Comparison of ENCODE assay signal across 18 mouse cellular contexts in genomic region chr9:72493465-72493864, GRCm38 (mm10). TPM values are rescaled to one million over a fixed set of nuclear protein-coding genes. Genes with fewer than 3 reads are reported as not detected.
DNase-seq lines count a peak whose midpoint lies in the region; ATAC-seq lines count a peak whose summit lies in the region.
"Had no signal": no experiment of that assay in that cellular context is flagged by ENCODE, and none has a peak within 500 bp of the region (broad histone marks: within the 10 kb centered on the region; RNA-seq: fewer than 3 reads in every experiment).

No protein-coding gene starts in this region.

- peak; percentile 37 for DNase-seq in lung, postnatal 36 days
- no peak for DNase-seq in lung, postnatal 10 days
- DNase-seq in T-cell, adult 2 months (ENCODE audit: low spot score) = peak; percentile 71
- DNase-seq in naive thymus-derived CD4-positive, alpha-beta T cell, adult 2 months (ENCODE audit: low read depth) = peak; percentile 76
- peak; percentile 27 to 52 for DNase-seq in thymus, postnatal 36 days
- no peak for DNase-seq in cerebellum, adult 11 months
- DNase-seq in gastrocnemius, postnatal 10 days = no peak
- DNase-seq: adrenal gland, adult 2 months; cerebellum, adult 18-20 months; embryo, embryonic 11 days; heart, postnatal 36 days; kidney, adult 18-20 months; kidney, postnatal 14 days; lung, adult 18-20 months had no signal

- no peak for ATAC-seq in erythroblast, adult 5-6 weeks (replicated peaks; ENCODE audit: low FRiP score, poor library complexity, severe bottlenecking)
- ATAC-seq: forebrain, embryonic 16.5 days; hindbrain, embryonic 16.5 days; Patski had no signal

RNA-seq across cellular contexts. Expression of gene Tex9, which starts 1.5 kb away (rescaled TPM):
- total RNA-seq in erythroblast, adult 5-6 weeks (2015; ENCODE audit: low replicate concordance) = 1.7 and 6.5 TPM in 2 replicates
- 8.9 and 10.8 TPM in 2 replicates for total RNA-seq in erythroblast, adult 5-6 weeks (2017; ENCODE audit: low replicate concordance)
- total RNA-seq in gastrocnemius, postnatal 10 days (2021) = 1 to 10 TPM; 2.4 to 3.2 TPM

RNA-seq across cellular contexts. Expression of gene Rfx7, which starts 38.6 kb away (rescaled TPM):
- total RNA-seq in erythroblast, adult 5-6 weeks (2015; ENCODE audit: low replicate concordance) = 12.9 and 24.7 TPM in 2 replicates
- total RNA-seq in erythroblast, adult 5-6 weeks (2017; ENCODE audit: low replicate concordance) = 4.2 and 5.4 TPM in 2 replicates
- 10 to 100 TPM; 30.2 to 30.4 TPM for total RNA-seq in gastrocnemius, postnatal 10 days (2021)

RNA-seq across cellular contexts. Expression of gene Mns1, which starts 55.7 kb away (rescaled TPM):
- 31.7 and 53.5 TPM in 2 replicates for total RNA-seq in erythroblast, adult 5-6 weeks (2015; ENCODE audit: low replicate concordance)
- 27.5 and 55.0 TPM in 2 replicates for total RNA-seq in erythroblast, adult 5-6 weeks (2017; ENCODE audit: low replicate concordance)
- total RNA-seq in gastrocnemius, postnatal 10 days (2021) = 1 to 10 TPM; 1.1 to 1.7 TPM

Comparison
In these comparisons a context has a peak if more than half of its experiments do, and no peak if none do; other contexts are left out.
1. DNase-seq: peak in lung, postnatal 36 days (single experiment), T-cell, adult 2 months (single experiment), naive thymus-derived CD4-positive, alpha-beta T cell, adult 2 months (single experiment) and thymus, postnatal 36 days (2 of 2); none in lung, postnatal 10 days (single experiment), cerebellum, adult 11 months (single experiment) and gastrocnemius, postnatal 10 days (single experiment).
2. RNA of gene Mns1, which starts 55.7 kb away (total RNA-seq): 27.5 to 55.0 TPM in erythroblast, adult 5-6 weeks; 1.1 to 1.7 TPM in gastrocnemius, postnatal 10 days; every median in the first group is over 10 times any median in the second.